Mouse (Mus musculus) frontal cortex, adult 2 months (tissue): Measurements from ENCODE around the gene Gm26602. TPM values are rescaled to one million over a fixed set of nuclear protein-coding genes. Genes with fewer than 3 reads are reported as not detected.
"Not testable (repeated sequence)": the region's sequence is repeated elsewhere in the genome, so short reads cannot be mapped to it uniquely, and the experiment has no call there.

Source experiments
- DNase-seq, 2 experiments: peaks; one replicate each; pipeline ENCODE4 v3.0.0; 2022; ENCODE audit warnings: low spot score in 1 of 2; ENCODE audit errors: extremely low spot score in 1 of 2
- polyA plus RNA-seq: library from polyadenylated mRNA; depleted of rRNA; stranded (reverse); fragments of >200 nt; gene quantifications from 2 replicates; pipeline ENCODE4 v1.2.3, GENCODE M21; 2012

Gm26602 gene
- polyA plus RNA-seq, 1 experiment, result not detected

DNA sequence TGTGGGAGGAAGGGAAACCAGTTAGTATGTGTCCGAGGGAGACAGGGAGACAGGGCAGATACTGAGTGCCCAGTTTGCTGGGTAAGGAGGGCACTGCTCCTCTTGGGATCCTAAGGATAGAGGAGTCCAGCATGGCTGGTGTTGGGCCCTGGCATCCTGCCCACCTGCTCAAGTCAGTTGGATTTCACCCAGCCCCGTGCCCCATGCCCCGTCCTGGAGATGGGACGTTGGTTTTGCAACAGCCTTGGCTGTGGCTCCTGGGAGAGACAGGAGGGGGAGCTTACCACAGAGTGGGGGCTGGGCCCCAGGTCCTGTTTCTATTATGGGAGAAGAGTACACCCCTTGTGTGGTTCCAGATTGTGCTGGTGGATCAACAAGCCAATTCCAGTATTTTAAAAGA is 26.2 kb upstream of the Gm26602 start:
- DNase-seq, result no peak

DNA sequence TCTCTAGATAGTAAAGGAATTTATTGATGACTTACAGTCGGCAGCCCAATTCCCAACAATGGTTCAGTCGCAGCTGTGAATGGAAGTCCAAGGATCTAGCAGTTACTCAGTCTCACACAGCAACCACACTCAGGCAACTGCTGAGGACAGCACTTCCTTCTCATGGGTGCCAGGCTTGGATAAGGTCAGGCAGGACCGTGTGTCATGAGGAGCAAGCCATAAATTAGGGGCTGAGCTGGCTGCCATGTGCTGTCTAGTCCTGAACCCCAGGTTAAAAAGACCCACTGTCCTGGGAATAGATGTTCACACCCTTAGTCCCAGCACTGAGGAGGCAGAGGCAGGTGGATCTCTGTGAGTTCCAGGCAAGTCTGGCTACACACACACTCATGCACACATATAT is 25.7 kb upstream of the Gm26602 start:
- not testable (repeated sequence) for DNase-seq

DNA sequence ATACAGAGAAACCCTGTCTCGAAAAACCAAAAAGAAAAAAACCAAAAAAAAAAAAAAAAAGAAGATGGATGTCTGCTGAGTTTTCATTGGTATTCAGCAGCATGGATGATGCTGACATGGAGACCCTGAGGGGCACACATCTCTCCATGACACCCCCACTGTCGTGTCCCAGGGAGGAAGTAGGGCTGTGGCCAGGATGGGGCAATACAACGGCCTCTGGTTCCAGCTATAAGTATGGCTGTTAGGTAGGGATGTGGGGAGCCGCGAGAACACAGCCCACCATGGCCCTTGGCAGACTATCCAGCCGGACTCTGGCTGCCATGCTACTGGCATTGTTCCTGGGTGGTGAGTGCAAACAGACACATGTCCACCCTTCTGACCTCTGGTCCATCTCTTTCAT is 24.6 kb upstream of the Gm26602 start, which contains the start of gene Elane:
Gene Elane (plus strand): TSS at position 194 of the 400 bp plus-strand sequence.
- no peak for DNase-seq

DNA sequence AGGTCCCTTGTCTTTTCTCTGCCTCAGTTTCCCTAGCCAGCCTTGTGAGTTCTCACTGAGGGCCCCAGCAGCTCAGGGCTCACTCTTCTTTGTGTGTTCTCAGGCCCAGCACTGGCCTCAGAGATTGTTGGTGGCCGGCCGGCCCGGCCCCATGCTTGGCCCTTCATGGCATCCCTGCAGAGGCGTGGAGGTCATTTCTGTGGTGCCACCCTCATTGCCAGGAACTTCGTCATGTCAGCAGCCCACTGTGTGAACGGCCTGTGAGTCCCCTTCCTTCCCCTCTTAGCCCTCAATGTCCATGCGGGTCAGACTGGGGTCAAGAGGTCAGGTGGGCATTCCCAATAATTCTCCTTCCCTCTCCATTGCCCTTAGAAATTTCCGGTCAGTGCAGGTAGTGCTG is 24.0 kb upstream of the Gm26602 start:
- DNase-seq, result no peak

DNA sequence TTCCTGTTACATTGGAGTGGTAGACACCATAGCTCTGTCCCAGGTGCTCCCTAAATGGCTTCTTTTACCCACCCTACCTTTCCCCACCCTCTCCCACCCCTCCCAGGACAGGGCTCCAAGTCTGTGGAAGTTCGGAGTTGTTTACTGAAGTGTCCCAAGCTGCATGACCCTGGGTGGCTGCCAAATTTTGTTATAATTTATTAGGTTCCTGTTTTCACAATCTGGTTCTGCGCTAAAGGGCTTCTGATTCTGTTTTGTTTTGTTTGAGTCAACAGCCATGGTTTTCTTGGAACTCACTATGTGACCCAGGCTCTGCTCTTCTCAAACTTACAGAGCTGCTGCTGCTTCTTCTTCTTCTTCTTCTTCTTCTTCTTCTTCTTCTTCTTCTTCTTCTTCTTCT is 21.3 kb upstream of the Gm26602 start:
- no peak for DNase-seq

DNA sequence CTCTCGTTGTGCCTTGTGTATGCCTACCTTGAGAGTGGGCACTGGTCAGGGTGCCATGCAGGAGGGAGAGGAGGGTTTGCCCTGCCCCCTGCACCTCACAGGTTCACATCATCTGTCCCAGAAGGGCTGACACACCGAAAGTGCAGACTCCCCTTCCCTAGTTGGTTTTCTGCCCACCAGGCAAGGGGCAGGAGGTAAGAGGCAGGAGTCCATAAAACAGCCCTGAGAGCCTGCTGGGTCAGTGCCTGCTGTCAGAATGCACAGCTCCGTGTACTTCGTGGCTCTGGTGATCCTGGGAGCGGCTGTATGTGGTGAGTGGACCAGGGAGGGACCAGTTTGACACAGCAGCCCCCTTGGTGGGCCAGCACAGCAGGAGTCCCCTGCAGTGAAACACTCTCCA is 20.0 kb upstream of the Gm26602 start, which contains the start of gene Cfd:
Gene Cfd (plus strand): TSS at position 184 of the 400 bp plus-strand sequence.
- DNase-seq, result no peak

DNA sequence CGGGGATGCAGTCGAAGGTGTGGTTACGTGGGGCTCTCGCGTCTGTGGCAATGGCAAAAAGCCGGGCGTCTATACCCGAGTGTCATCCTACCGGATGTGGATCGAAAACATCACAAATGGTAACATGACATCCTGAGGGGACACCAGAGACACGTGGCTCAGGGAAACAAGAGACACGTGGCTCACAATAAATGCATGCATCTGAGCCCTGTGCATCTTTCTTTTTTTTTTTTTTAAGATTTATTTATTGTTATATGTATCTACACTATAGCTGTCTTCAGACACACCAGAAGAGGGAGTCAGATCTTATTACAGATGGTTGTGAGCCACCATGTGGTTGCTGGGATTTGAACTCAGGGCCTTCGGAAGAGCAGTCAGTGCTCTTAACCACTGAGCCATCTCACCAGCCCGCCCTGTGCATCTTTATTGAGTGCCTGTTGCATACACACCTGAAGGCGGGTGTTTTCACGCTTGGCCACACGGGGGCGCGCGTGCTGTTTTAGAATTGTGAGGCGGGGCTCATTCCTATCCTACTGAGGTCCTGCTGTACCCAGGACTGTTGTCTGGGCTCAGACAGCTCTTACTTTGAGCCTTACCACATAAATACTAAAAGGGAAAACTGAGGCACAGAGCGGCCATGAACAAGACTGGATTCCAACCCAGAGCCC is 18.1 kb upstream of the Gm26602 start:
- DNase-seq, result peak in 1 of 2 experiments; percentile 89

DNA sequence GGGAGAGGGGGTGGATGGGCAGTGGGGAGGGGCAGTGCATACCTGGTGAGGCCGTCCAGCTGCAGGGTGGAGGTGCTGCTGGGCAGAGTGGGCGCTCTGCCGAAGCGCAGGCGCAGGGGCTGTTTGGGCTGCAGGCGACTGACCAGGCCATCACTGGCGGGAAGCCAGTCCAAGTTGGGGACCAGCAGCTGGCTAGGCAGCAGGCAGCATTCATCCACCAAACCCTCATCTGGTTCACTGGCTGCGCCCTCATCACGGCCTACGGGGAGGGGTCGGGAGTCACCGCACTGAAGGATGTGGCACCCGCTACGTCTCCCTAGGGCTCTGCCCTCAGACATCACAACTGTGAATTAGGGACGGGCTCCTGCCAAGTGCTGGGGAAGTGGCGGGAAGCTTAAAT is 14.3 kb upstream of the Gm26602 start:
- DNase-seq, result no peak

DNA sequence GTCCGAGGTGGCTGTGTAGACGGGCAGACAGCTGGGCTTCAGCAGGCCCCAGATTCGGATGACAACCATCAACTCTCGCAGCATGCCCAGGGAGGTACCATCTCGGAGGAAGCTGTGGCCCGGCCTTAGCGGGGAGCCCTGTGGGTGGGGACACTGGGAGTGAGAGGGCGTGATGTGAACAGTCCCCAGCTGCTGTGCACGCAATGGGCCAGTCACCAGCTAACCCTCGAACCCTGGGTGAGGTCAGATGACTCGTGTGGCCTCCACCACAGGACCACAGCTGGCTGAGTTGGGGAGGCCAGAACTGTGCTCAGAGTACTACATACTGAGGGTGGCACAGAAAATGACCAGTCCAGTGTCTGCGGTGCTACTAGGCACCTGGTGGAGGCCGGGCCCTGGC is 13.8 kb upstream of the Gm26602 start:
- no peak for DNase-seq

DNA sequence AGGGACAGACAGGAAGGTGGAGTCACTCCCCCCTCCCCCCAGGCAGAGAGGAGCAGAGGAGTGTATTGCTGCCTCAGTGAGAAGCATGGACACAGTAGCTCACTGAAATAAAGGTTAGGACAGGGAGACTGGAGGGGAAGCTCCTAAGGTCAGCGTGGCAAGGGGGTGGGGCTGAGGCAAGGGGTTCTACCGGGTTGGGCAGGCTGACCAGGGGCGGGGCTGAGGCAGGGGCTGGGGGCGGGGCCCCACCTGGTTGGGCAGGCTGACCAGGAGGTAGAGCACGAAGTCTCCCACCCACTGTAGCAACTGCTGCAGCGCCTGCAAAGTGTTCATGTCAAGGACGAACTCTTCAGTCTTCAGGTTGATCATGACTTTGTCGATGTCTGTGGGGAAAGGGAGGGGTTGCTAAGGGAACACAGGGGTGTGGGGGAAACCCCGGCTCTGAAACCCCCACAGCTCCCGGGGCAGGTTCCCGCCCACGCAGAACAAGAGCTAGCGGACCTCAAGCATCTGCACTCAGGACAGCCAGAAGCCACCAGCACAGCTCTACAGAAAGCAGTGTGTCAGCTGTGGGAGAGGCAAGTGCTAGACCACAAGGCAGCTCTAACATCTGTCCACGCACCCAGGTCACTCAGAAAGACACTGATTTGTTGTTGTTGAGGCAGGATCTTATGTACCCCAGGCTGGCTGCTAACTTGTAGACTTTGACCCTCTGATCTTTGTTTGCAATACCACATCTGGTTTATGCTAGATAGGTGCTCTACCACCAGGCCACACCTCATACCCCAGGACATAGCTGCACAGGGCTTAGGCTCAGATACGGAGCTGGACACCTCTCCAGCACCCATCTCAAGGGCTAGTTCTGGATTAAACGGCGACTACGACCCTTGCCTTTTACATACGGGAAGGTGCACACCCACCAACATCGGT is 13.1 kb upstream of the Gm26602 start:
- DNase-seq, result no peak

DNA sequence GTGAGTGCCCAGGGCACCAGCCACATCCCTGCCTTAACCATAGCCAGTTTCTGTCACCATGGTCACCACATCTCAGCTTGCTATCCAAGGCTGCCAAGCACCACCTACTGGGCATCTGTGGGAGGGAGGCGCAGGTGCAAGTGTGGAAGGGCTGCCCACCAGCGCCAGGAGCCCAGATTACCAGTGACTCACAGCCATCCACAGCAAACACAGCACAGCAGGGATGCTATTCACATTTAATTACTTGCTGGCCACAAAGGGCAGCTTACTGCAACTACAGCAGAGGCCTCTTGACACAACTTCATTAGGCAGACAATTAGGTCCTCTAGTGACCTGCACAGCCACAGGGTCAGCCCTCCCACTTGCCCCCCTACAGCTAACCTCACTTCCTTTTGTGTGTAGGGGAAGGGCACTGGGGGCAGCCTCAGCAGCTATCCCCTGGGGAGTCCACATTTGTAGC is 9.7 kb upstream of the Gm26602 start:
- peak; percentile 87 to 89 for DNase-seq

DNA sequence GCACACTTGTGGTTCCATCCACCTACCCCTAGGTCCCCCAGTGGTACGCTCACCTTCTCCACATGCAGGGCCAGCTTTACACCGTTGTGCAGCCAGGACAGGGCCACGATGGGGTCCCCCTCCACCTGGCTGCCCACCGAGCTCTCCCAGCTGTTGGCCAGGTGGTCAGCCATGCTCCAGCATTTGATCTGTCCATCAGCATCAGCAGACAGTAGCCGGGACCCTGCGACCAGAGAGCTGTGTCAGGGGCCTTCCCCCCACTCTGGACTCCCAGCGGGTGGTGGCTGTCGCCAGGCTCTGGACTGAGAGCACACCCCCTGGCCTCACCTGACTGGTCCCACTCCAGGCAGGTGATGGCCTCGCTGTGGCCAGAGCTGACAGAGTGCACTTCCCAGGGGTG is 3.9 kb upstream of the Gm26602 start:
- DNase-seq, result no peak

DNA sequence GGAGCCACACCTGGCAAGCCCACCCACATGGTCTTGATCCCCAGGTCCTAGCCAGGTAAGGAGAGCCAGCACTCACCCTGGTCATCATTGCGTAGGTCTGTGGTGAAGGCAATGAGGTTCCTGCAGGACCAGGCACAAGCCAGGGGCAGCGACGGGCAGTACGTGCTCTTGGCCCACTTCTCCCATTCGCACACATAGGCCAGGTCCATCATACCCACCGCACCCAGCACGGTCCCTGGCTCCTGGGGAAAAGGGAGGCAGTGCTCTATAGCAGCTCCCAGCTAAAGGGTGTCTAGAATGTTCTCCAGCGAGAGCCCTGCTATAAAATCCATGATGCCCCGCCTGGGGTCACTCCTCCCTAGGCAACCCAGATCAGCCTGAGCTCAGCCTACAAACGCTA is 3.2 kb upstream of the Gm26602 start:
- DNase-seq, result no peak

DNA sequence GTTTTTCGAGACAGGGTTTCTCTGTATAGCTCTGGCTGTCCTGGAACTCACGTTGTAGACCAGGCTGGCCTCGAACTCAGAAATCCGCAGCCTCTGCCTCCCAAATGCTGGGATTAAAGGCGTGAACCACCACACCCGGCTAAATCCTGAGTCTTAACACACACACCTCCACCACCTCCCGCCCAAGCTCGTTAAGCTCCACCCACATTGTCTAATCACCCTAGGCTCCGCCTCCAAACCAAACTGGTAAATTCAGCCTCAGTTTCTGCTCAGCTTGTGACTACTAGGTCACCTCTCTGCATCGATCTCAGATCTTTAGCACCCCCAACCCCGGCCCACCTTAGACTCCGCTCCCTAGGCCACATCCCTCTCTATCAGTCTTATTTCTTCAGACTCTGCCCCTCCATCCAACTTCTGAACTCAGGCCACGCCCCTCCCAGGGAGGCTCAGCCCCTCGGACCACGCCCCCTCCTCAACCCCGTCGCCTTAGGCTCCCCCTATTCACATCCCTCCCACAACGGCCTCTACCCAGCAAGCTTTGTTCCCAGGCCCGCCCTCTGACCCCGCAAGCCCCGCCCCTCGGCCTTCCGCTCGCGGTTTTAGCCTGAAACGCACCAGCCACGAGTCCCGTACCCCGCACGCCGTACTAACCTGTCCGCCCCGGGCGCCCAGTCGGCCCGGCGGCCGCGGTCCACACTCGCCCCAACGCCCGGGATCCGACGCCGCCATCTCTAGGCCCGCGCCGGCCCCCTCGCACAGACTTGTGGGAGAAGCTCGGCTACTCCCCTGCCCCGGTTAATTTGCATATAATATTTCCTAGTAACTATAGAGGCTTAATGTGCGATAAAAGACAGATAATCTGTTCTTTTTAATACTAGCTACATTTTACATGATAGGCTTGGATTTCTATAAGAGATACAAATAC is 2.2 kb upstream of the Gm26602 start, which contains the start of gene Med16:
Gene Med16 (minus strand): TSS at position 757 of the 925 bp plus-strand sequence.
- peak; percentile 94 for DNase-seq

DNA sequence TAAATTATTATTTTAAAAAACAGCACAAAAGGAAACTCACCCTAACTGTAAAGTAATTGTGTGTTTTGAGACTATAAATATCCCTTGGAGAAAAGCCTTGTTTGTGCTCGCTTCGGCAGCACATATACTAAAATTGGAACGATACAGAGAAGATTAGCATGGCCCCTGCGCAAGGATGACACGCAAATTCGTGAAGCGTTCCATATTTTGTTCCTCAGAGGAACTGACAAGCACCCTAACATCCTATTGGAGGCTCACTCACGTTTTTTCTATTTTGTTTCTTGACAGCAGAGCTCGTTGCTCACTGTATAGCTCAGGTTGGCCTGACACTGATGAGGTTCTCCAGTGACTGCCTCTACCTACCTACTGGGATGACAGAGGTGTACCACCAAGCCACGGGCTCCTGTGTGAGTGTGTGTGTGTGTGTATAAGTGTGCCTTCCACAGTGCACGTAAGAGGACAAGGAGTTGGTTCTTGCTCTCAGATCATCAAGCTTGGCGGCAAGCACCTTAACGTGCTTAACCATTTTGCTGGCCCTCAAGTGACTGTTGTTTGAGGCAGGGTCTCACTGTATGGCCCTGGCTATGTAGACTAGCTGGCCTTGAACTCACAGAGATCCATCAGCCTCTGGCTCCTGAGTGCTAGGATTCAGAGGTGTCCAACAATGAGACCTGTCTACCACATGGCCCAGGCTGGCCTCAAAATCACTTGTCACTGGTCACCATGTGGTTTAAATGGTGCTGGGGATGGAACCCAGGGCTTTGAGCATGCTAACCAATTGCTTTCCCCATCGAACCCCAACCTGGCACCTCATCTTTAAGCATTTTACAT is 1.3 kb upstream of the Gm26602 start:
- DNase-seq, result peak; percentile 50 to 79

DNA sequence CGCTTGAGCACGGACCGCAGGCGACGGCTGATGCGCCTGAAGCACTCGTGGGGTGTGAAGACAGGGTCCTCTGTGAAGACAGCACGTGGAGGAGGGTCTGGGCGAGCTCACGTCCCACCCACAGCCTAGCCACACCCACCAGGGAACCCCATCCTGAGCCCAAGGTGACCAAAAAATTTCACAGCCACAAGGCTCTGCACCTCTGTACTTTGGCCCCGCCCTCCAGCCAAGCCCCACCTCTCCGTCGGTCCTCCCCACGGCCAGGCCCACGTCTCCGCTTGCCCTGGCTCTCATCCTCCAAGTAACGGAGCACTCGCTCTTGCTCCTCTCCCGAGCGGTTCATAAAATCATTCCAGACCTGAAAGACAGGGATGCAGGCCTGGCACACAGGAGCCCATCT is 1.8 kb downstream of the Gm26602 start:
- no peak for DNase-seq

DNA sequence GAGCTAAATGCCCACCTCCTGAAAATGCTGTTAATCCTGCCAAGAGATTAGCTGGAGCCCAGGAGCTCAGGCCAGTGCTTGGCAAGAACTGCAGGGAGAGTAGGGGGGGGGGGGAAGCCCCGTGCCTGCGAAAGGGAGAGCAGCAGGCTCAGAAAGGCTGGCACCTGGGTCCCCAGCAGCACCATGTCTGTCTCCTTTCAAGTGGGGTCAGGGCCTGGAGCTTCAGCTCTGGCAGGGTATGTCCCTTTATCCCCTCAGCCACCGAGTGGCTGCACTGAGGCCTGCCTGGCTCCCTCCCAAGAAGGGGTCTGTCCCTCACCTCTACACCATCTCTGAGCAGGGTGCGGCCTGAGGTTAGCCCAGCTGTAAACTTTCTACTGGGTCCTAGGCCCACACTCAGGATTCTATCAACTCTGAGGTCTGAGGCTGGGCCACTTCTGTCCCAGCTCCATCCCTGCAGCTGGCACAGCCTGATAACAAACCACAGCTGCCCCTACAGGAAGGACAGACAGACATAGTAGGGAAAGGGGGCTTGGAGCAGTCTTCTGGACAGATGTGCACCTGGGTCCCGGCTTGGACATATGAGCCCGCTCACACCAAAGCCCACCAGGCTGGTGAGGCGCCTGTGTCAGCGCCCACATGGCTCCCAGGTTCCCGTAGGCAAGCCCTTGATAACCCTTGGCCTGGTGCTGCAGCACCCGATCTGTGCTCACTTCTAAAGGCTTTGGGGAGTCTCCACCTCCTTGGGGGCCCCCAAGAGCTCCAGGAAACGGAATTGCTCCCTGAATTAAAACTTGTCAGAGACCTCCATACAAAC is 3.7 kb downstream of the Gm26602 start:
- DNase-seq, result no peak

DNA sequence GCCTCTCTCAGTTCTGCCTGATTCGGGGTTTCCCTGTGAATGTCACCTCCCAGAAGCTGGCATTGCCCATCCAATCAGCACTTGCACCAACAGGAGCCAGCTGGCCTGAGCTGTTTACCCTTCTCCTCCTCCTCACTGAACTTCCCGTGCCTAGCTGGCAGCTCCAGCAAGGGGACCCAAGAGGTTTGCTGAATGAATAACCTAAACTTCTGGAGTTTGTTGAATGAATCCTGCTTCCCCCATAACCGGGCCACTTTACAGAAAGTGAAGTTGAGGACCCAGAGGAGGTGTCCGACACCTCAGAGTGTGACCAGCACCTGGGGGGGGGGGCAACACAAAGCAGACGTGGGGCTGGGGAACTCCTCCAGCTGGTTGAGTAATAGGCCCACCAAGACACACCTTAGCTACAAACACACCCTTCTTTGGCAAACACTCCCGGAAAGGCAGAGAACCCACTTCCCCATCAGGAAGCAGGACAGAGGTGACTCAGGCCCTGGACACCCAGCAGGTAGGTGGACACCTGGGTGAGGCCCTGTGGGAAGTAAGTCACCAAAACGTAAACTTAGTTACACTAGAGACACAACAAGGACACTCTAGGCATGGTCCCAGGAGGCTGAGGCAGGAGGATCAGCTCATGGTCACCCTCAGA is 4.4 kb downstream of the Gm26602 start:
- DNase-seq, result no peak
